Mouse (Mus musculus) midbrain, postnatal 0 days (tissue): ENCODE measurements around the gene Zfp213. TPM values are rescaled to one million over a fixed set of nuclear protein-coding genes. Genes with fewer than 3 reads are reported as not detected.
A peak's percentile ranks its signal among the peaks of the same experiment; 100 is the strongest.

Source experiments
- ATAC-seq: fragments of 200-750 bp; cut with Nextera tagmentation; 2 replicates; pipeline ENCODE4 v1.8.0; 2017; ENCODE audit warnings: moderate number of reproducible peaks, mild to moderate bottlenecking, moderate TSS enrichment, moderate library complexity; ENCODE audit not compliant: low FRiP score
- DNase-seq: peaks from one replicate; pipeline ENCODE4 v3.0.0-alpha.2; 2015; ENCODE audit warnings: low spot score
- H3K27ac ChIP-seq: fragments of 300-500 bp; sonication (generic); 2 replicates; pipeline ENCODE4 v1.5.1; 2014; ENCODE audit warnings: low read depth, mild to moderate bottlenecking, low read length, mixed read lengths
- H3K27me3 ChIP-seq: fragments of 300-500 bp; sonication (generic); 2 replicates; pipeline ENCODE4 v1.6.1; 2014; ENCODE audit warnings: low read length, control low read depth, mixed read lengths; ENCODE audit not compliant: insufficient read depth
- H3K36me3 ChIP-seq: fragments of 300-500 bp; sonication (generic); 2 replicates; pipeline ENCODE4 v1.6.1; 2014; ENCODE audit warnings: low read length, control low read depth, mixed read lengths; ENCODE audit not compliant: insufficient read depth
- H3K4me1 ChIP-seq: fragments of 300-500 bp; sonication (generic); 2 replicates; pipeline ENCODE4 v1.6.1; 2014; ENCODE audit warnings: mild to moderate bottlenecking, control low read depth, antibody characterized with exemption, low read length, mixed read lengths; ENCODE audit not compliant: insufficient read depth
- H3K4me2 ChIP-seq: fragments of 300-500 bp; sonication (generic); 2 replicates; pipeline ENCODE4 v1.6.1; 2014; ENCODE audit warnings: low read depth, mild to moderate bottlenecking, low read length, mixed read lengths; ENCODE audit not compliant: poor library complexity, severe bottlenecking
- H3K4me3 ChIP-seq: fragments of 300-500 bp; sonication (generic); 2 replicates; pipeline ENCODE4 v1.5.1; 2014; ENCODE audit warnings: low read depth, mild to moderate bottlenecking, low read length, moderate library complexity
- H3K9ac ChIP-seq: fragments of 300-500 bp; sonication (generic); replicated peaks from 2 replicates; pipeline ENCODE4 v1.6.1; 2014; ENCODE audit warnings: mild to moderate bottlenecking, low read length, moderate library complexity, mixed read lengths; ENCODE audit not compliant: poor library complexity, severe bottlenecking
- H3K9me3 ChIP-seq: fragments of 300-500 bp; sonication (generic); 2 replicates; pipeline ENCODE4 v1.6.1; 2016; ENCODE audit warnings: low read length, control low read depth
- CTCF ChIP-seq: IDR thresholded peaks from 2 replicates; pipeline ENCODE4 v1.5.1; 2016; ENCODE audit warnings: antibody characterized with exemption, mild to moderate bottlenecking
- WGBS: fragments of 180-500 bp; shearing (Covaris S2); extraction: QIAGEN DNeasy Blood & Tissue Kit; methylation state at CpG from one replicate; pipeline ENCODE4 v1.1.7; 2014; 5-methylcytosine and 5-hydroxymethylcytosine counted together
- polyA plus RNA-seq: library from polyadenylated mRNA; unstranded; fragments of >200 nt; fragmentation: Nextera tagmentation; extraction: Ambion mirVana; gene quantifications from 2 replicates; pipeline ENCODE4 v1.2.1, GENCODE M21; 2015
- total RNA-seq: library from RNA; depleted of rRNA; stranded (reverse); fragments of >200 nt; gene quantifications from 2 replicates; pipeline ENCODE4 v1.2.3, GENCODE M21; 2014

The Zfp213 gene
- total and polyA plus RNA-seq, 2 experiments from 2014 or later = 10.0 to 16.9 TPM

- H3K27ac ChIP-seq = no peak overlapping the region
- no peak overlapping the region for H3K4me2 ChIP-seq
- H3K27me3 ChIP-seq = no peaks in the 10 kb centered on the region
- no peak for ATAC-seq
- H3K4me1 ChIP-seq = no peaks in the 10 kb centered on the region
- H3K9me3 ChIP-seq = 0 out of 2 replicates have a peak, but pooled peaks cover 4% of the 10 kb centered on the region
- WGBS = 95% methylated on average over 38 of the region's 38 CpGs
- no peak for DNase-seq
- H3K36me3 ChIP-seq = peaks cover 58% of the 10 kb centered on the region
- no peak for TF ChIP-seq CTCF
- H3K4me3 ChIP-seq = no peak overlapping the region
- no peak overlapping the region for H3K9ac ChIP-seq
Observed at GRCm38 (mm10) chr17:23575951-23576552, 12.0 kb upstream of the Zfp213 start.

GRCm38 (mm10) chr17:23574130-23574529 is 10.1 kb upstream of the Zfp213 start:
- Histone ChIP-seq H3K4me2 (no peak overlapping the region), H3K9ac (no peak overlapping the region), H3K27me3 (no peaks in the 10 kb centered on the region), H3K9me3 (0 out of 2 replicates have a peak, but pooled peaks cover 4% of the 10 kb centered on the region), H3K36me3 (peaks cover 40% of the 10 kb centered on the region), H3K4me1 (no peaks in the 10 kb centered on the region), H3K27ac (no peak overlapping the region), H3K4me3 (no peak overlapping the region)
- no peak for TF ChIP-seq CTCF
- DNase-seq (no peak), ATAC-seq (no peak)
- WGBS = 91% methylated on average over 8 of the region's 8 CpGs

DNA sequence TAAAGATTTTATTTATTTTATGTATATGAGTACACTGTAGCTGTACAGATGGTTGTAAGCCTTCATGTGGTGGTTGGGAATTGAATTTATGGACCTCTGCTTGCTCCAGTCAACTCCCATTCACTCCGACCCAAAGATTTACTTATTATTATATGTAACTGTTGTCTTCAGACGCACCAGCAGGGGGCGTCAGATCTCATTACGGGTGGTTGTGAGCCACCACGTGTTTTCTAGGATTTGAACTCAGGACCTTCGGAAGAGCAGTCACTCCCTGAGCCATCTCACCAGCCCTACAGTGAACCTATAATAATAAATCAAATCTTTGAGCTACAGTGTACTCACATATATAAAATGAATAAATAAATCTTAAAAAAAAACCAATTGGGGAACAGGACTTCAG is 8.0 kb upstream of the Zfp213 start:
- H3K27me3 ChIP-seq = no peaks in the 10 kb centered on the region
- no peak overlapping the region for H3K9ac ChIP-seq
- DNase-seq = no peak
- H3K9me3 ChIP-seq = 0 out of 2 replicates have a peak, but pooled peaks cover 4% of the 10 kb centered on the region
- peak; percentile 52 for TF ChIP-seq CTCF
- ATAC-seq = no peak
- H3K4me1 ChIP-seq = no peaks in the 10 kb centered on the region
- 85% methylated on average over 6 of the region's 6 CpGs for WGBS
- no peak overlapping the region for H3K4me2 ChIP-seq
- H3K4me3 ChIP-seq = no peak overlapping the region
- H3K27ac ChIP-seq = no peak overlapping the region
- H3K36me3 ChIP-seq = peaks cover 28% of the 10 kb centered on the region

DNA sequence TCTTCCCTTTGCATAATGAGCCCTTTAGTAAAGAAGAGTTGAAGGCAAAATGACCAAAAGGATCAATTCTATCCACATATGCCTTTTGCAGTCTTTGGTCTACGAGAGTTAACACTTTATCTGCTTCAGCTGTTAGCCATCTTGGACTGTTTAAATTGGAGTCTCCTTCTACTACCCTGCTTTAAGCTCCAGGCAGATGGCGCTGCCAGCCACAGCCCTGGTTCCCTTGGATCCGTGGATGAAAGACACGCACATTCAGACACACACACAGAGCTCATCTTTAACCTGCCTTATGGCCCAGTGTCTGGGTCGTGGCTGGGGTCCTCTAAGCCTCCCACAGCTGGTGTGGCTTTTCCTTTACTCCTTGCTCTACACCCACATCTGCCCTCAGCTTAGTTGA is 7.0 kb upstream of the Zfp213 start:
- 20% methylated on average over 5 of the region's 5 CpGs for WGBS
- Histone ChIP-seq H3K4me2 (no peak overlapping the region), H3K36me3 (peaks cover 19% of the 10 kb centered on the region), H3K27ac (no peak overlapping the region), H3K4me1 (no peaks in the 10 kb centered on the region), H3K4me3 (no peak overlapping the region), H3K27me3 (no peaks in the 10 kb centered on the region), H3K9me3 (no peaks in the 10 kb centered on the region), H3K9ac (no peak overlapping the region)
- peak; percentile 60 for TF ChIP-seq CTCF
- DNase-seq (peak; percentile 33), ATAC-seq (no peak)

DNA sequence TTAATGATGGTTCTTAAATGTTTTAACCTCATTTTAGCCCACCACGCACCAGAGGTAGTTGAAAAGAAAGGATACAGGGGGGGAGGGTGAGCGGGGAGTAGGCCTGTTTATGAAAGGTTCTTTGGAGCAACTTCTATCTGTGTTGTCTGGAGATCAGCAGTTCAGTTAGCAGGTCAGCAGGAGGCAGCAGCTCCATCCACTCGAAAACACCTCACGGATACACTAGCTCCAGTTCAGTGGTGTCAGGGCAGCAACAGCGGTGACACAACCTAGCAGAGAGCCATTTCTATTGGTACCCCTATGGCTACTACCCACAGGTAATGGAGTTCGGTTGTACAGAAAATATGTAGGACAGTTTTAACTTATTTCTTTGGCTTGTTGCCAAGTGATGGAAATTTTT is 6.0 kb upstream of the Zfp213 start:
- ATAC-seq = peak; percentile 41; the same call in 1 of the 2 replicates

DNA sequence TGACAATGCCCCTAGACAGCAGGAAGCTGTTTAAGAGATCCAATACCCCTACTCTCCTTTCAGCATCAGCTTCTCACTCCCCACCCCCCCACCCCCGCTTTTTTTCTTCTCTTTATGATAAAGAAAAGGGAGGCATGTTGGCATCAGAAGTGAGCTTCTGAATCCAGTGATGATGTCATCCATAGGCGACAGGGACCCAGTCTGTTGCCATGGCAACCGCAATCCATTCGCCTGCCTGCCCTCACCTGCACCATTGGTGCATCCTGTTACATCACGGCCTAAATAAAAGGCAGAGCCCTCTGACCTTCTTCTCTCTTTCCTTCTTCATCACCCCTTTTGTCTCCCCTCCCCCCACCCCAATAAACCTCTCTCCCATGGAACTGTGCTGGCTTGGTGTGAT is 4.3 kb upstream of the Zfp213 start:
- Histone ChIP-seq H3K9me3 (no peaks in the 10 kb centered on the region), H3K4me2 (no peak overlapping the region), H3K27ac (no peak overlapping the region), H3K27me3 (no peaks in the 10 kb centered on the region), H3K4me1 (no peaks in the 10 kb centered on the region), H3K4me3 (no peak overlapping the region), H3K36me3 (no peaks in the 10 kb centered on the region), H3K9ac (no peak overlapping the region)
- 25% methylated on average over 5 of the region's 5 CpGs for WGBS
- DNase-seq (peak; percentile 59), ATAC-seq (no peak)
- TF ChIP-seq CTCF = no peak

More for the DNA sequence above, 6.0 kb upstream of the Zfp213 start:
- Histone ChIP-seq H3K36me3 (peaks cover 10% of the 10 kb centered on the region; the same call in 1 of the 2 replicates), H3K4me1 (no peaks in the 10 kb centered on the region), H3K27me3 (no peaks in the 10 kb centered on the region), H3K9me3 (no peaks in the 10 kb centered on the region), H3K4me3 (no peak overlapping the region), H3K9ac (no peak overlapping the region), H3K4me2 (no peak overlapping the region), H3K27ac (no peak overlapping the region)
- 41% methylated on average over 6 of the region's 6 CpGs for WGBS
- peak; percentile 58 for DNase-seq
- peak; percentile 67 for TF ChIP-seq CTCF
